Comparison of ENCODE assay signal across 9 mouse cellular contexts in genomic region chr1:171672854-171673475, GRCm38 (mm10). TPM values are rescaled to one million over a fixed set of nuclear protein-coding genes. Genes with fewer than 3 reads are reported as not detected.
DNase-seq lines count a peak whose midpoint lies in the region; ATAC-seq lines count a peak whose summit lies in the region.
"Had no signal": no experiment of that assay in that cellular context is flagged by ENCODE, and none has a peak within 500 bp of the region (broad histone marks: within the 10 kb centered on the region; RNA-seq: fewer than 3 reads in every experiment).

No protein-coding gene starts in this region.

- H3K27ac ChIP-seq in forebrain, embryonic 14.5 days (ENCODE audit: low read depth, low read length): no peak overlapping the region
- H3K27ac ChIP-seq in forebrain, embryonic 12.5 days: no peak overlapping the region
- H3K27ac ChIP-seq in midbrain, embryonic 11.5 days (ENCODE audit: low read depth, low read length): no peak overlapping the region

- H3K4me3 ChIP-seq in forebrain, embryonic 14.5 days (ENCODE audit: low read depth, low read length): no peak overlapping the region
- no peak overlapping the region for H3K4me3 ChIP-seq in forebrain, embryonic 12.5 days (replicated peaks)
- H3K4me3 ChIP-seq in midbrain, embryonic 11.5 days (ENCODE audit: low read depth, low read length): no peak overlapping the region

- peak; percentile 34 for DNase-seq in forebrain, embryonic 14.5 days (ENCODE audit: low spot score)
- peak; percentile 42 for DNase-seq in cerebellum, adult 9-10 months
- peak; percentile 41 to 42 for DNase-seq in layer of hippocampus, postnatal 10 days (ENCODE audit: low spot score in 2 of 2)
- DNase-seq in right cerebral cortex, adult 2 months (ENCODE audit: low spot score in 2 of 2): peak; percentile 19 to 28
- no peak for DNase-seq in urinary bladder, postnatal 25 days (ENCODE audit: low spot score)
- DNase-seq in urinary bladder, postnatal 10 days (ENCODE audit: low spot score): no peak
- no peak for DNase-seq in midbrain, embryonic 11.5 days (ENCODE audit: low spot score, missing footprints)

- no peak for ATAC-seq in forebrain, embryonic 14.5 days
- ATAC-seq in forebrain, embryonic 12.5 days (ENCODE audit: low FRiP score): no peak
- ATAC-seq in midbrain, embryonic 11.5 days (ENCODE audit: low FRiP score): no peak

- no peaks in the 10 kb centered on the region for H3K9me3 ChIP-seq in forebrain, embryonic 14.5 days (replicated peaks; ENCODE audit: control insufficient read depth, low read length)
- H3K9me3 ChIP-seq in forebrain, embryonic 12.5 days: no peaks in the 10 kb centered on the region
- H3K9me3 ChIP-seq in midbrain, embryonic 11.5 days (ENCODE audit: control insufficient read depth, low read length): no peaks in the 10 kb centered on the region

- no peak overlapping the region for H3K4me2 ChIP-seq in forebrain, embryonic 14.5 days (ENCODE audit: low read length)
- H3K4me2 ChIP-seq in forebrain, embryonic 12.5 days: no peak overlapping the region
- H3K4me2 ChIP-seq in midbrain, embryonic 11.5 days: no peak overlapping the region

- H3K4me1 ChIP-seq in forebrain, embryonic 14.5 days (ENCODE audit: control insufficient read depth, insufficient read depth, low read length): no peaks in the 10 kb centered on the region
- no peaks in the 10 kb centered on the region for H3K4me1 ChIP-seq in forebrain, embryonic 12.5 days
- no peaks in the 10 kb centered on the region for H3K4me1 ChIP-seq in midbrain, embryonic 11.5 days (ENCODE audit: control insufficient read depth, insufficient read depth, low read length)

- no peaks in the 10 kb centered on the region for H3K27me3 ChIP-seq in forebrain, embryonic 14.5 days (replicated peaks; ENCODE audit: control insufficient read depth, insufficient read depth, low read length)
- H3K27me3 ChIP-seq in forebrain, embryonic 12.5 days: no peaks in the 10 kb centered on the region
- H3K27me3 ChIP-seq in midbrain, embryonic 11.5 days (ENCODE audit: control insufficient read depth, insufficient read depth, low read length): no peaks in the 10 kb centered on the region

- no peaks in the 10 kb centered on the region for H3K36me3 ChIP-seq in forebrain, embryonic 14.5 days (ENCODE audit: control insufficient read depth, insufficient read depth, low read length)
- no peaks in the 10 kb centered on the region for H3K36me3 ChIP-seq in forebrain, embryonic 12.5 days (replicated peaks)
- H3K36me3 ChIP-seq in midbrain, embryonic 11.5 days (ENCODE audit: control insufficient read depth, insufficient read depth, low read length): no peaks in the 10 kb centered on the region

- WGBS in forebrain, embryonic 14.5 days: 74% methylated on average over 5 of the region's 5 CpGs
- WGBS in forebrain, embryonic 12.5 days: 75% methylated on average over 5 of the region's 5 CpGs
- WGBS in midbrain, embryonic 11.5 days: 71% methylated on average over 5 of the region's 5 CpGs

- H3K9ac ChIP-seq in forebrain, embryonic 14.5 days (ENCODE audit: low read length): no peak overlapping the region
- no peak overlapping the region for H3K9ac ChIP-seq in forebrain, embryonic 12.5 days
- H3K9ac ChIP-seq in midbrain, embryonic 11.5 days (ENCODE audit: low read length): no peak overlapping the region

RNA-seq across cellular contexts. Expression of gene Cd48, which starts 8.8 kb away (rescaled TPM):
- 0.90 and 1.1 TPM in 2 replicates for polyA plus RNA-seq in forebrain, embryonic 14.5 days (2014; fragmentation: Nextera tagmentation; extraction: Ambion mirVana)
- 0.62 and 0.79 TPM in 2 replicates for polyA plus RNA-seq in forebrain, embryonic 12.5 days (2016; fragmentation: Nextera tagmentation; extraction: Ambion mirVana)
- total RNA-seq in layer of hippocampus, postnatal 10 days (2021): under 1 TPM; 0.30 to 0.38 TPM
- polyA plus RNA-seq in midbrain, embryonic 11.5 days (2014; fragmentation: Nextera tagmentation; extraction: Ambion mirVana): 0.87 and 0.95 TPM in 2 replicates

RNA-seq across cellular contexts. Expression of gene Slamf7, which starts 20.1 kb away (rescaled TPM):
- not detected in 2 replicates for polyA plus RNA-seq in forebrain, embryonic 14.5 days (2014; fragmentation: Nextera tagmentation; extraction: Ambion mirVana)
- polyA plus RNA-seq in forebrain, embryonic 12.5 days (2016; fragmentation: Nextera tagmentation; extraction: Ambion mirVana): not detected in 2 replicates
- not detected for total RNA-seq in layer of hippocampus, postnatal 10 days (2021)
- not detected in 2 replicates for polyA plus RNA-seq in midbrain, embryonic 11.5 days (2014; fragmentation: Nextera tagmentation; extraction: Ambion mirVana)
- polyA plus RNA-seq: heart, embryonic 14.5 days had no signal

Comparison
In these comparisons a context has a peak if more than half of its experiments do, and no peak if none do; other contexts are left out.
1. DNase-seq: peak in forebrain, embryonic 14.5 days (single experiment), cerebellum, adult 9-10 months (single experiment), layer of hippocampus, postnatal 10 days (2 of 2) and right cerebral cortex, adult 2 months (2 of 2); none in urinary bladder, postnatal 25 days (single experiment), urinary bladder, postnatal 10 days (single experiment) and midbrain, embryonic 11.5 days (single experiment).